Mouse (Mus musculus) cerebellum, adult 2 months (tissue): ENCODE data around the gene Guca1b. TPM values are rescaled to one million over a fixed set of nuclear protein-coding genes. Genes with fewer than 3 reads are reported as not detected.

Experiments
- DNase-seq, 2 experiments: peaks; one replicate each; pipeline ENCODE4 v3.0.0; 2021
- H3K27ac ChIP-seq: fragments of 200-500 bp; 2 replicates; pipeline ENCODE4 v1.5.1; 2012; ENCODE audit warnings: low read length, control low read depth, inconsistent platforms; ENCODE audit not compliant: insufficient read depth
- H3K27me3 ChIP-seq: fragments of 200-500 bp; 2 replicates; pipeline ENCODE4 v1.6.1; 2012; ENCODE audit warnings: inconsistent platforms, mild to moderate bottlenecking, low read length, moderate library complexity; ENCODE audit not compliant: control insufficient read depth, insufficient read depth
- H3K4me1 ChIP-seq: fragments of 200-500 bp; 2 replicates; pipeline ENCODE4 v1.6.1; 2011; ENCODE audit warnings: low read length; ENCODE audit not compliant: control insufficient read depth, insufficient read depth
- H3K4me3 ChIP-seq: fragments of 200-500 bp; replicated peaks from 2 replicates; pipeline ENCODE3; 2011; ENCODE audit warnings: mild to moderate bottlenecking, low read depth, low read length, control low read depth; ENCODE audit not compliant: insufficient read depth
- CTCF ChIP-seq: fragments of 200-500 bp; IDR thresholded peaks from 2 replicates; pipeline ENCODE4 v1.5.1; 2011; ENCODE audit warnings: low read depth, mild to moderate bottlenecking, control low read depth, low read length, moderate library complexity, borderline replicate concordance; ENCODE audit not compliant: insufficient read depth
- POLR2A ChIP-seq: fragments of 200-500 bp; IDR thresholded peaks from 2 replicates; pipeline ENCODE4 v1.6.1; 2011; ENCODE audit warnings: low read length, control low read depth, borderline replicate concordance; ENCODE audit not compliant: insufficient read depth
- WGBS: fragments of 180-500 bp; shearing (Covaris S2); methylation state at CpG from one replicate; pipeline ENCODE4 v1.1.7; 2018; 5-methylcytosine and 5-hydroxymethylcytosine counted together
- polyA plus RNA-seq: library from polyadenylated mRNA; depleted of rRNA; stranded (reverse); fragments of >200 nt; gene quantifications from 2 replicates; pipeline ENCODE4 v1.2.3, GENCODE M21; 2012

Guca1b gene
- polyA plus RNA-seq, 1 experiment: 2.0 TPM

GRCm38 (mm10) chr17:47373991-47374390 lies 11.2 kb upstream of the Guca1b start:
- no peaks in the 10 kb centered on the region for H3K27me3 ChIP-seq
- no peaks in the 10 kb centered on the region for H3K4me1 ChIP-seq
- TF ChIP-seq POLR2A (no peak), CTCF (no peak)
- WGBS: 84% methylated on average over 6 of the region's 6 CpGs
- no peak for DNase-seq
- H3K4me3 ChIP-seq: no peak overlapping the region
- no peak overlapping the region for H3K27ac ChIP-seq

GRCm38 (mm10) chr17:47376779-47377280 lies 8.4 kb upstream of the Guca1b start:
- 71% methylated on average over 6 of the region's 6 CpGs for WGBS
- no peak overlapping the region for H3K4me3 ChIP-seq
- no peak overlapping the region for H3K27ac ChIP-seq
- H3K4me1 ChIP-seq: no peaks in the 10 kb centered on the region
- TF ChIP-seq POLR2A: no peak
- no peak for TF ChIP-seq CTCF
- no peaks in the 10 kb centered on the region for H3K27me3 ChIP-seq
- DNase-seq: no peak

- WGBS: 73% methylated on average over 15 of the region's 15 CpGs
- no peak for TF ChIP-seq CTCF
- no peak for TF ChIP-seq POLR2A
- Histone ChIP-seq H3K27ac (no peak overlapping the region), H3K4me3 (no peak overlapping the region), H3K27me3 (no peaks in the 10 kb centered on the region), H3K4me1 (no peaks in the 10 kb centered on the region)
- no peak for DNase-seq
Observed at GRCm38 (mm10) chr17:47378133-47378532, 7.1 kb upstream of the Guca1b start.

GRCm38 (mm10) chr17:47381917-47382316 lies 3.3 kb upstream of the Guca1b start:
- no peak overlapping the region for H3K4me3 ChIP-seq
- H3K27me3 ChIP-seq: no peaks in the 10 kb centered on the region
- H3K27ac ChIP-seq: no peak overlapping the region
- no peaks in the 10 kb centered on the region for H3K4me1 ChIP-seq
- TF ChIP-seq CTCF (no peak), POLR2A (no peak)
- no peak for DNase-seq
- 60% methylated on average over 11 of the region's 11 CpGs for WGBS

- no peaks in the 10 kb centered on the region for H3K4me1 ChIP-seq
- H3K4me3 ChIP-seq: no peak overlapping the region
- H3K27me3 ChIP-seq: no peaks in the 10 kb centered on the region
- no peak for DNase-seq
- TF ChIP-seq CTCF (no peak), POLR2A (no peak)
- no peak overlapping the region for H3K27ac ChIP-seq
- WGBS: 93% methylated on average over 4 of the region's 4 CpGs
Observed at GRCm38 (mm10) chr17:47383266-47383665, 1.9 kb upstream of the Guca1b start.

GRCm38 (mm10) chr17:47384064-47384463 lies 1.1 kb upstream of the Guca1b start:
- no peak for DNase-seq
- TF ChIP-seq CTCF (no peak), POLR2A (no peak)
- Histone ChIP-seq H3K27me3 (no peaks in the 10 kb centered on the region), H3K4me1 (no peaks in the 10 kb centered on the region), H3K27ac (no peak overlapping the region), H3K4me3 (no peak overlapping the region)
- 92% methylated on average over 3 of the region's 3 CpGs for WGBS

- Histone ChIP-seq H3K4me1 (no peaks in the 10 kb centered on the region), H3K4me3 (no peak overlapping the region), H3K27me3 (no peaks in the 10 kb centered on the region), H3K27ac (no peak overlapping the region)
- DNase-seq: peak in 1 of 2 experiments; percentile 31
- 68% methylated on average over 4 of the region's 4 CpGs for WGBS
- TF ChIP-seq POLR2A (no peak), CTCF (peak; percentile 61)
Observed at GRCm38 (mm10) chr17:47386649-47387048, 1.5 kb downstream of the Guca1b start.

GRCm38 (mm10) chr17:47394223-47394869 lies 9.2 kb downstream of the Guca1b start:
- H3K4me3 ChIP-seq: peak overlapping the region; percentile 6
- 25% methylated on average over 24 of the region's 24 CpGs for WGBS
- TF ChIP-seq POLR2A (no peak), CTCF (no peak)

More at GRCm38 (mm10) chr17:47394223-47394869, 9.2 kb downstream of the Guca1b start:
- H3K4me1 ChIP-seq: no peaks in the 10 kb centered on the region
- no peak overlapping the region for H3K27ac ChIP-seq
- peak in 1 of 2 experiments; percentile 16 for DNase-seq
- no peaks in the 10 kb centered on the region; the same call in 1 of the 2 replicates for H3K27me3 ChIP-seq
